Mouse (Mus musculus): ENCODE measurements around the gene Myrf. TPM values are rescaled to one million over a fixed set of nuclear protein-coding genes. Genes with fewer than 3 reads are reported as not detected.

The Myrf gene
- total RNA-seq, 2 experiments from 2014 or later: 30.5 to 32.4 TPM

Small RNA genes within 50 kb of the gene (microRNA-seq; reads per million reads assigned to microRNA genes)
- gene Mir6993: 0 to 0.92 reads per million in 2 experiments

Other genes starting within 250 kb of the Myrf start
- gene Best1, start 239.1 kb downstream of the Myrf start, total RNA-seq (2021): under 1 TPM; 0.85 to 0.96 TPM
- 1 to 10 TPM; 9.3 TPM for gene Rab3il1, start 239.1 kb downstream of the Myrf start, total RNA-seq (2021)
- gene Fads3, start 199.2 kb downstream of the Myrf start, total RNA-seq (2021): 10 to 100 TPM; 26.3 to 27.9 TPM
- gene Fads2, start 139.0 kb downstream of the Myrf start, total RNA-seq (2021): 100 to 1,000 TPM; 164 to 182 TPM
- gene Fads1, start 57.9 kb downstream of the Myrf start, total RNA-seq (2021): 100 to 1,000 TPM; 181 to 195 TPM
- 10 to 100 TPM; 84.3 to 92.4 TPM for gene Tmem258, start 36.7 kb downstream of the Myrf start, total RNA-seq (2021)
- gene Fen1, start 36.6 kb downstream of the Myrf start, total RNA-seq (2021): 1 to 10 TPM; 9.1 to 9.4 TPM
- gene Dagla, start 64.1 kb upstream of the Myrf start, total RNA-seq (2021): 100 to 1,000 TPM; 121 to 142 TPM
- gene Syt7, start 148.3 kb upstream of the Myrf start, total RNA-seq (2021): 100 to 1,000 TPM; 258 to 328 TPM
- gene Lrrc10b, start 216.7 kb upstream of the Myrf start, total RNA-seq (2021): 10 to 100 TPM; 76.2 to 78.9 TPM
- 1 to 10 TPM; 1.7 to 3.4 TPM for gene Ppp1r32, start 242.2 kb upstream of the Myrf start, total RNA-seq (2021)